Mouse (Mus musculus): ENCODE measurements at regions not wholly inside any gene's neighbourhood (a gene's known extent, or its start where the extent isn't known, plus 50 kb on each side); places are given as distances from the start of the nearest gene placed in this dataset.

DNA sequence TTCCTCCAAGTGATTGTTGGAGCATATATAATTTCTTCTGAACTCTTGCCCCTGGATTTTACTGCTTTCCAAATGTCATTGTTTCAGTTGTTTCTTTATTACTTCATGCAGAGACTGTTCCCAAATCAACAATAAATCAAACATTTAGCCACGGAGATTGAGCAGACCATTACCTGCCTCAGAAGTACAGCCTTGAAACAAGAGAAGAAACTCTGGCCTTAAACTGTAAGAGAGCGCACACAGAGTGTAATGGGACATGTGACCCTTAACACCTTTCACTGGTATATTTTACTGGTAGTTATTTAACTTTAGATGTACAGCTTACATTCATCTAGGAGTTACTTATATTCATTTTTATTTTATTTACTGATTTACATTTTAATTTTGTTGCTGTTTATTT lies 160.2 kb upstream of the Gm49339 start:
- no peaks in the 10 kb centered on the region for H3K4me1 ChIP-seq
- no peaks in the 10 kb centered on the region for H3K9me3 ChIP-seq
- H3K27ac ChIP-seq: no peak overlapping the region
- no peak overlapping the region for H3K4me2 ChIP-seq (replicated peaks)
- no peak overlapping the region for H3K9ac ChIP-seq
- H3K36me3 ChIP-seq: no peaks in the 10 kb centered on the region
- no peak overlapping the region for H3K4me3 ChIP-seq
- H3K27me3 ChIP-seq (replicated peaks): no peaks in the 10 kb centered on the region
- WGBS: 53% methylated on average over 2 of the region's 2 CpGs
- no peak for ATAC-seq (ENCODE audit: low FRiP score, low read depth)

DNA sequence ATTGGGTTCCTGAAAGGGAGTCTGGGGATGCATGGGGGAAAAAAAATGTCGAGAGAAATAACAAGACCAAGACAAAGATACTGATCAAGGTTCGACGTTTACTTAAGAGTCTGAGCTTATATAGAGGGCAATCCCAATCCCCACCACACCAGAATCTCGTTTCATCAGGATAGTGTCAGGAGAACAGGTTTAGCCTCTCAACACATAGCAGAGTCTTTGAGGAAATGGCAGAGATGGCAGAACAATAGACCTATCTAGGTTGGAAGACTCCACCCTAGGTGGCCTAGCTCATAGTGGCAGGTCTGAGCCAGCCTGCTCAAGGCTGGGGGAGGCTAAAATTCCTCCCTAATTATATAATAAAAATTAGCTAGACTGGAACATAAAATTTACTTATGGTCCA lies 151.6 kb upstream of the Gm49339 start:
- no peaks in the 10 kb centered on the region for H3K9me3 ChIP-seq
- H3K4me1 ChIP-seq: no peaks in the 10 kb centered on the region
- H3K9ac ChIP-seq: no peak overlapping the region
- no peak overlapping the region for H3K4me2 ChIP-seq (replicated peaks)
- 88% methylated on average over 4 of the region's 4 CpGs for WGBS
- ATAC-seq (ENCODE audit: low FRiP score, low read depth): no peak
- H3K4me3 ChIP-seq: no peak overlapping the region
- no peak overlapping the region for H3K27ac ChIP-seq
- H3K36me3 ChIP-seq: no peaks in the 10 kb centered on the region
- no peaks in the 10 kb centered on the region for H3K27me3 ChIP-seq (replicated peaks)

- no peak for ATAC-seq (ENCODE audit: low FRiP score, low read depth)
- WGBS: 90% methylated on average over 2 of the region's 2 CpGs
- no peak overlapping the region for H3K4me3 ChIP-seq
- H3K4me2 ChIP-seq (replicated peaks): no peak overlapping the region
- H3K9ac ChIP-seq: no peak overlapping the region
- H3K27me3 ChIP-seq (replicated peaks): no peaks in the 10 kb centered on the region
- H3K27ac ChIP-seq: no peak overlapping the region
- no peaks in the 10 kb centered on the region for H3K36me3 ChIP-seq
- H3K9me3 ChIP-seq: no peaks in the 10 kb centered on the region
- H3K4me1 ChIP-seq: no peaks in the 10 kb centered on the region
Measured at GRCm38 (mm10) chr10:51329386-51329785, 151.0 kb upstream of the Gm49339 start.

Measured in neural tube, embryonic 12.5 days (tissue).